Mouse (Mus musculus): ENCODE measurements around the gene Fli1.

DNA sequence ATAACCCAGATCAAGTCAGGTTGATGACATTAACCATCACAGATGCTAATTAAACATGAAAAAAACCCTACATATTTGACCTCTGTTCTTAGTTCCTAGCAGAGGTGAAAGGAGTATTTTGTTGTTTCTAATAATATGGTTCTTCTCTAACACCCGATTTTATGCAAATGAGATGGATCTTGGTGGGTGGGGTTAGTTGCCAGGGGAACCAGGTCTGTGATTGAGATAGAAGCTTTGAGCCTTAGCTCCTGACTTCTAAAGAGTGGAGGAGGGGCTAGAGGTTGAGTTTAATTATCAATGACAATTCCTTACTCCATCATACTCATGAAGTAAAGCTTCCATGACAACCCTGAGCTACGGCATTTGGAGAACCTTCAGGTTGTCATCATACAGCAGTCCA lies 35.8 kb upstream of the Fli1 start:
- TF ChIP-seq CTCF (IDR thresholded peaks at IDR 0.05; ENCODE audit: low read depth) = no peak
- TF ChIP-seq EP300 (IDR thresholded peaks at IDR 0.05; ENCODE audit: low read depth) = no peak
